Mouse (Mus musculus) liver, embryonic 14.5 days (tissue): Measurements from ENCODE around the gene Srpk1. TPM values are rescaled to one million over a fixed set of nuclear protein-coding genes. Genes with fewer than 3 reads are reported as not detected.

Source experiments
- ATAC-seq: fragments of 200-750 bp; cut with Nextera tagmentation; 2 replicates; pipeline ENCODE4 v1.8.0; 2017; ENCODE audit warnings: moderate number of reproducible peaks, mild to moderate bottlenecking, moderate library complexity; ENCODE audit not compliant: insufficient read depth
- DNase-seq, 3 experiments: peaks; one replicate each; pipeline ENCODE4 v3.0.0-alpha.2; 2012 to 2013; ENCODE audit warnings: low read depth in 3 of 3, low spot score in 3 of 3
- H3K27ac ChIP-seq: fragments of 300-500 bp; sonication (generic); 2 replicates; pipeline ENCODE4 v1.5.1; 2014; ENCODE audit warnings: moderate library complexity, mild to moderate bottlenecking, control low read depth, inconsistent platforms
- H3K27me3 ChIP-seq: fragments of 300-500 bp; sonication (generic); 2 replicates; pipeline ENCODE4 v1.6.1; 2014; ENCODE audit warnings: mild to moderate bottlenecking, low read length, moderate library complexity; ENCODE audit not compliant: control insufficient read depth, insufficient read depth
- H3K36me3 ChIP-seq: fragments of 300-500 bp; sonication (generic); replicated peaks from 2 replicates; pipeline ENCODE4 v1.6.1; 2014; ENCODE audit warnings: low read depth; ENCODE audit not compliant: control insufficient read depth, insufficient read depth
- H3K4me1 ChIP-seq, 2 experiments: fragments of 200-500 bp in 1 of 2; fragments of 300-500 bp in 1 of 2; sonication (generic) in 1 of 2; replicated peaks; 2 replicates each; pipeline ENCODE4 v1.6.1; 2012 to 2014; ENCODE audit warnings: antibody characterized with exemption in 1 of 2, inconsistent platforms in 1 of 2, low read length in 1 of 2; ENCODE audit not compliant: control insufficient read depth in 2 of 2, insufficient read depth in 2 of 2
- H3K4me2 ChIP-seq: fragments of 300-500 bp; sonication (generic); 2 replicates; pipeline ENCODE4 v1.6.1; 2014; ENCODE audit warnings: low read depth, mild to moderate bottlenecking, control low read depth, moderate library complexity
- H3K4me3 ChIP-seq, 2 experiments: fragments of 200-500 bp in 1 of 2; fragments of 300-500 bp in 1 of 2; sonication (generic) in 1 of 2; 2 replicates each; pipeline ENCODE4 v1.5.1; 2012 to 2014; ENCODE audit warnings: low read depth in 2 of 2, low read length in 2 of 2, mild to moderate bottlenecking in 2 of 2, control low read depth in 1 of 2, inconsistent platforms in 1 of 2, moderate library complexity in 1 of 2; ENCODE audit not compliant: insufficient read depth in 1 of 2
- H3K9ac ChIP-seq: fragments of 300-500 bp; sonication (generic); replicated peaks from 2 replicates; pipeline ENCODE4 v1.6.1; 2014; ENCODE audit warnings: mild to moderate bottlenecking, control low read depth, moderate library complexity
- H3K9me3 ChIP-seq: fragments of 300-500 bp; sonication (generic); 2 replicates; pipeline ENCODE4 v1.6.1; 2016; ENCODE audit warnings: low read length, mixed read lengths; ENCODE audit not compliant: control insufficient read depth
- CTCF ChIP-seq: IDR thresholded peaks from 2 replicates; pipeline ENCODE4 v1.5.1; 2016; ENCODE audit warnings: antibody characterized with exemption, low read depth, control low read depth
- EP300 ChIP-seq: IDR thresholded peaks from 2 replicates; pipeline ENCODE4 v1.6.1; 2016; ENCODE audit warnings: antibody characterized with exemption, low read depth
- WGBS: fragments of 180-500 bp; shearing (Covaris S2); extraction: QIAGEN DNeasy Blood & Tissue Kit; methylation state at CpG from one replicate; pipeline ENCODE4 v1.1.7; 2014; ENCODE audit not compliant: insufficient replicate concordance; 5-methylcytosine and 5-hydroxymethylcytosine counted together
- polyA plus RNA-seq, 2 experiments: library from polyadenylated mRNA; depleted of rRNA in 1 of 2; stranded (reverse) in 1 of 2; unstranded in 1 of 2; fragments of >200 nt; fragmentation: Nextera tagmentation in 1 of 2; extraction: Ambion mirVana in 1 of 2; gene quantifications; 2 replicates each; pipeline versions ENCODE4 v1.2.1 to v1.2.3; 2012 to 2014

Gene Srpk1
- polyA plus RNA-seq, 2 experiments, result 12.9 to 40.8 TPM

DNA sequence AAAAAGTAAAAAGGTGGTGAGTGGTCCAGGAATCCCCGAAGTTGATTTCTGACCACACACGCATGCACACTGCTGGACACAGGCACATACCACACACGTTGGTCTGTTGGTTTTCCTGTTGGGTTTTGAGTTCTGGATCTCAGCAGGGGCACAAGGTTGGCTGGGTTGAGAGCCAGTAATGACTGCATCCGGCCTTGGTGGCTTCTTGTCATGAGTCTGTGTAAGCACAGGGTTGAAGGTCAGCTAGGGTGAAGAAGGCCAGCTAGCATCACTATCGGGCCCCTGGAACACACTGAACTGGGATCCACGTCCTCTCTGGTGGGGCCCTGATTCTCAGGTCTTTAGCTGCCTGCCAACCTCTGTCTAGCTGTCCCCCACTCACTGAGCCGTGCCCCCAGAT, 50.0 kb downstream of the Srpk1 start:
- DNase-seq (no peak), ATAC-seq (no peak)
- no peaks in the 10 kb centered on the region for H3K9me3 ChIP-seq
- no peak overlapping the region for H3K4me2 ChIP-seq
- 0 out of 4 replicates have a peak, but pooled peaks cover 0 to 2% of the 10 kb centered on the region in 2 experiments for H3K4me1 ChIP-seq
- no peak overlapping the region for H3K9ac ChIP-seq
- H3K27ac ChIP-seq, result no peak overlapping the region
- no peaks in the 10 kb centered on the region for H3K27me3 ChIP-seq
- TF ChIP-seq EP300 (no peak), CTCF (no peak)
- WGBS, result 53% methylated on average over 7 of the region's 7 CpGs
- no peak overlapping the region for H3K4me3 ChIP-seq
- no peaks in the 10 kb centered on the region for H3K36me3 ChIP-seq

DNA sequence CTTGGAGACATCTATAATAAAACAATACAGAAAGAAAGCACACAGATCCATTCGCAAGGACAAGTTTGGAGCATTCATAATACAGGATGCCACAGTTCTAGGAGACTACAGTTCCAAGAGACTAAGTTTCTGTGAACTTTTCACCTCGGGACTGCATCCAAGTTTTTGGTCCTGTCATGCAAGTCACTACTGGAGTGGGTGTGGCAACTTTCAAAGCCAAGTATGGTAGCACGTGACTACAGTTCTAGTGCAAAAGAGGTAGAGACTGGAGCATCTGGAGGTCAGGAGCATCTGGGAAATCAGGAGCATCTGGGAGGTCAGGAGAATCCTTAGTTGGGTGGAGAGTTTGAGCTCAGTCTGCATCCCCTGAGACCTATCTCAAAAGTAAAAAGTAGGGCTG, 50.6 kb downstream of the Srpk1 start:
- H3K27ac ChIP-seq, result no peak overlapping the region
- ATAC-seq, result no peak
- no peak for TF ChIP-seq EP300
- no peak for TF ChIP-seq CTCF
- H3K27me3 ChIP-seq, result no peaks in the 10 kb centered on the region
- 64% methylated on average over 3 of the region's 3 CpGs for WGBS
- no peak overlapping the region for H3K4me3 ChIP-seq
- no peak for DNase-seq
- no peaks in the 10 kb centered on the region for H3K9me3 ChIP-seq
- no peak overlapping the region for H3K4me2 ChIP-seq
- H3K4me1 ChIP-seq, result 0 out of 4 replicates have a peak, but pooled peaks cover 0 to 2% of the 10 kb centered on the region in 2 experiments
- H3K36me3 ChIP-seq, result no peaks in the 10 kb centered on the region
- no peak overlapping the region for H3K9ac ChIP-seq

DNA sequence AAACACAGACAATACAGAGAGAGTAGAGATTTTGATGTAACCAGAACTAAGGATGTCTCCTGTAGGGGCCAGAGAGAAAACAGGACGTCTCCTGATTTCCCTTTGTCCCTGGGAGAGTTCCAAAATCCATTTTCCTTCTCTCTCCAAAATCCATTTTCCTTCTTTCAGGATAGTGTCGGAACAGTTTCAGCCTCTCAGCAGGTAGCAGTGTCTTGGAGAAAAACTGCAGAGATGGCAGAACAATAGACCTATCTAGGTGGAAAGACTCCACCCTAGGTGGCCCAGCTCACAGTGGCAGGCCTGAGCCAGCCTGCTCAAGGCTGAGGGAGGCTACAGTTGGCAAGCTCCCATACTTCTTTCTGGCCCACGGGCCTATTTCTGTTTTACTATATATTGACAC, 55.0 kb downstream of the Srpk1 start:
- Histone ChIP-seq H3K27me3 (no peaks in the 10 kb centered on the region), H3K27ac (no peak overlapping the region), H3K9me3 (no peaks in the 10 kb centered on the region), H3K4me1 (no peaks in the 10 kb centered on the region), H3K9ac (no peak overlapping the region), H3K36me3 (no peaks in the 10 kb centered on the region), H3K4me2 (no peak overlapping the region), H3K4me3 (no peak overlapping the region)
- DNase-seq, result no peak
- ATAC-seq, result no peak
- WGBS, result 28% methylated on average over 3 of the region's 3 CpGs
- TF ChIP-seq EP300 (no peak), CTCF (no peak)

DNA sequence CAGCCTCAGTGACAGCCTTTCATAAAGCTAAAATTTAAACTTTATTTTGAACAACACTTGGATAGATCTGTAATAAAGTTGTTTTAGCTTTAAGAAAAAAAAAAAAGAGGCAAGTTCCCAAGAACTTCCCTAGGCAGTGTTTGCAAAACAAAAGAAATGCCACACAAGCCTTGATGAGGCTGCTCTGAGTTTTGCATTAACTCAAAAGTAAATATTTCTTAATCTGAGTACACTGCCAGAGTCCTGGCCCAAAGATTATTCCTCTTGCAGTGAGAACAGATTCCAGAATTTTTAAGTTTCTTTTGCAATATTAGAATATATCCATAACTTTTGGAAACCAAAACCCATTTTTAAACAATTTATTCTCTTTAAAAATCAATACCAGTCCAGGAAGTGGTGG, 57.3 kb downstream of the Srpk1 start:
- no peak overlapping the region for H3K9ac ChIP-seq
- DNase-seq (no peak), ATAC-seq (no peak)
- no peak overlapping the region for H3K4me3 ChIP-seq
- TF ChIP-seq EP300, result no peak
- H3K36me3 ChIP-seq, result no peaks in the 10 kb centered on the region
- no peaks in the 10 kb centered on the region for H3K27me3 ChIP-seq
- H3K27ac ChIP-seq, result no peak overlapping the region
- H3K4me2 ChIP-seq, result no peak overlapping the region
- no peaks in the 10 kb centered on the region for H3K9me3 ChIP-seq
- no peaks in the 10 kb centered on the region for H3K4me1 ChIP-seq

DNA sequence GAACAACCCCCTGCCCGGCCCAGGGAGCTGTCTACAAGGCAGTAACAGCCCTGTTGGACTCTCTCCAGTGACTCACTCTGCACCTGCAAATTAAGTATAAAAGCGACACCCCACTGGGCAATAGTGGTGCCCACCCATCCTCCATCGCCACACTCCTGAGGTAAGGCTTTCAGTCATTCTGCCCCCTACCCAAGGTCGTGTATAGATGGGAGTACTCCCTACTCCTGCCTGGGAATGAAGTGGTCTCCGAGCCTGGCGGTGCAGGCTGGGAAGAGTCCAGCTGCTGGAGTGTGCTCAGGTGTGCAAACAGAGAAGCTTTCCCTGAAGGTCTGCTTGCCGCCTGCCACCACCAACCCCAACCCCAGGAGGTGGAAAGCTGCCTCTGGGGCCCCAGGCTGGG, 60.9 kb downstream of the Srpk1 start:
- ATAC-seq, result no peak
- Histone ChIP-seq H3K27ac (no peak overlapping the region), H3K4me1 (peaks cover 0 to 2% of the 10 kb centered on the region in 2 experiments; a peak in 2 of 4 replicates), H3K4me3 (no peak overlapping the region), H3K9ac (no peak overlapping the region), H3K36me3 (no peaks in the 10 kb centered on the region), H3K27me3 (no peaks in the 10 kb centered on the region), H3K9me3 (no peaks in the 10 kb centered on the region), H3K4me2 (no peak overlapping the region)
- TF ChIP-seq CTCF (no peak), EP300 (no peak)
- 43% methylated on average over 7 of the region's 7 CpGs for WGBS
- no peak for DNase-seq
